Mouse (Mus musculus): Measurements from ENCODE around the gene Setd7. TPM values are rescaled to one million over a fixed set of nuclear protein-coding genes. Genes with fewer than 3 reads are reported as not detected.
"Not testable (repeated sequence)": the region's sequence is repeated elsewhere in the genome, so short reads cannot be mapped to it uniquely, and the experiment has no call there.

The Setd7 gene
- polyA plus RNA-seq, 1 experiment from 2014 or later, result 4.3 TPM

- 93% methylated on average over 6 of the region's 6 CpGs for WGBS
Observed at GRCm38 (mm10) chr3:51591591-51591990, 30.9 kb upstream of the Setd7 start.

DNA sequence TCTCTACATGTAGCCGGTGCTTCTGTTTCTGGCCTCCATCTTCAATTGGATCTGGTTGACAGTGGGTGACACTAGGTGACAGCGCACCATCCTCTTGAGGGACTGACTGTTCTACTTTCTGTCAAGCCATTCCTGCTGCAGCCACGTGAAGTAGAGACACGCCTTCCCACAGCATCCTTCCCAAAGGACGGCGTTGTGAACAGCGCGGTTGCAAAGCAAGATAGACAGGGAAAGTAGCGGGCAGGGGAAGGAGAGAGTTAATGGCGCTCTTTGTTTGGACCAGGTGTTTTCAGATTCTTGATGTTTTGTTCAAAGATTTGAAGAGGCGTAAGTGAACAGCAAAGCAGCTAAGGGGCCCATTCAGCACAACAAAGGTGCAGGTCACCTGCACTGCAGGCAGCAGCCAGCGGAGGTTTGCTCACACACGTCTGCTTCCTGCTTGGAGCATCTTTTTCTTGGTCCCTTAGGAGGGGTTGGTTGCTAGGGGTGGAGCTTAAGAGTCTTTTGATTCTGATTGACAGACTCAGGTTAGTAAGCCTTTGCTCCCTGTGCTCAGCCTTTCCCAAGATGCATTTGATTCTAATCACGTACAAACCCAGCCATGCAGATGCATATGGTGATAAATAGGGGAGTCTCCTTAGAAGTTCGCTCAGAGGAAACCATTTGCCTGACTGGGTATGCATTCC is 29.7 kb upstream of the Setd7 start:
- Histone ChIP-seq H3K9me3 (ENCODE audit: control insufficient read depth, low read length) (no peaks in the 10 kb centered on the region), H3K4me1 (replicated peaks; ENCODE audit: control insufficient read depth, insufficient read depth, low read length) (no peaks in the 10 kb centered on the region; the same call in 1 of the 2 replicates), H3K4me3 (ENCODE audit: low read depth, low read length) (no peak overlapping the region), H3K27ac (ENCODE audit: low read depth, low read length) (no peak overlapping the region), H3K9ac (ENCODE audit: low read length) (no peak overlapping the region), H3K4me2 (ENCODE audit: low read depth, low read length, severe bottlenecking) (peak overlapping the region; percentile 38), H3K36me3 (ENCODE audit: control insufficient read depth, insufficient read depth, low read length) (no peaks in the 10 kb centered on the region), H3K27me3 (ENCODE audit: control insufficient read depth, insufficient read depth, low read length) (no peaks in the 10 kb centered on the region)
- ATAC-seq (replicated peaks; ENCODE audit: low FRiP score) (peak; percentile 87), DNase-seq (ENCODE audit: low spot score) (no peak)
- 21% methylated on average over 15 of the region's 15 CpGs for WGBS

More at GRCm38 (mm10) chr3:51591591-51591990, 30.9 kb upstream of the Setd7 start:
- ATAC-seq (replicated peaks; ENCODE audit: low FRiP score) (no peak), DNase-seq (ENCODE audit: low spot score) (no peak)
- Histone ChIP-seq H3K36me3 (ENCODE audit: control insufficient read depth, insufficient read depth, low read length) (no peaks in the 10 kb centered on the region), H3K9me3 (ENCODE audit: control insufficient read depth, low read length) (no peaks in the 10 kb centered on the region), H3K4me1 (replicated peaks; ENCODE audit: control insufficient read depth, insufficient read depth, low read length) (no peaks in the 10 kb centered on the region; the same call in 1 of the 2 replicates), H3K27ac (ENCODE audit: low read depth, low read length) (no peak overlapping the region), H3K27me3 (ENCODE audit: control insufficient read depth, insufficient read depth, low read length) (no peaks in the 10 kb centered on the region), H3K4me2 (ENCODE audit: low read depth, low read length, severe bottlenecking) (no peak overlapping the region), H3K9ac (ENCODE audit: low read length) (no peak overlapping the region), H3K4me3 (ENCODE audit: low read depth, low read length) (no peak overlapping the region)

- H3K36me3 ChIP-seq (ENCODE audit: control insufficient read depth, insufficient read depth, low read length), result no peaks in the 10 kb centered on the region
- 57% methylated on average over 7 of the region's 7 CpGs for WGBS
- H3K9me3 ChIP-seq (ENCODE audit: control insufficient read depth, low read length), result no peaks in the 10 kb centered on the region
- H3K4me3 ChIP-seq (ENCODE audit: low read depth, low read length), result no peak overlapping the region
- H3K27me3 ChIP-seq (ENCODE audit: control insufficient read depth, insufficient read depth, low read length), result no peaks in the 10 kb centered on the region
- no peak overlapping the region for H3K4me2 ChIP-seq (ENCODE audit: low read depth, low read length, severe bottlenecking)
- H3K27ac ChIP-seq (ENCODE audit: low read depth, low read length), result no peak overlapping the region
- H3K9ac ChIP-seq (ENCODE audit: low read length), result no peak overlapping the region
- no peak for DNase-seq (ENCODE audit: low spot score)
- H3K4me1 ChIP-seq (replicated peaks; ENCODE audit: control insufficient read depth, insufficient read depth, low read length), result no peaks in the 10 kb centered on the region; the same call in 1 of the 2 replicates
- ATAC-seq (replicated peaks; ENCODE audit: low FRiP score), result no peak
Observed at GRCm38 (mm10) chr3:51587697-51588262, 27.1 kb upstream of the Setd7 start.

DNA sequence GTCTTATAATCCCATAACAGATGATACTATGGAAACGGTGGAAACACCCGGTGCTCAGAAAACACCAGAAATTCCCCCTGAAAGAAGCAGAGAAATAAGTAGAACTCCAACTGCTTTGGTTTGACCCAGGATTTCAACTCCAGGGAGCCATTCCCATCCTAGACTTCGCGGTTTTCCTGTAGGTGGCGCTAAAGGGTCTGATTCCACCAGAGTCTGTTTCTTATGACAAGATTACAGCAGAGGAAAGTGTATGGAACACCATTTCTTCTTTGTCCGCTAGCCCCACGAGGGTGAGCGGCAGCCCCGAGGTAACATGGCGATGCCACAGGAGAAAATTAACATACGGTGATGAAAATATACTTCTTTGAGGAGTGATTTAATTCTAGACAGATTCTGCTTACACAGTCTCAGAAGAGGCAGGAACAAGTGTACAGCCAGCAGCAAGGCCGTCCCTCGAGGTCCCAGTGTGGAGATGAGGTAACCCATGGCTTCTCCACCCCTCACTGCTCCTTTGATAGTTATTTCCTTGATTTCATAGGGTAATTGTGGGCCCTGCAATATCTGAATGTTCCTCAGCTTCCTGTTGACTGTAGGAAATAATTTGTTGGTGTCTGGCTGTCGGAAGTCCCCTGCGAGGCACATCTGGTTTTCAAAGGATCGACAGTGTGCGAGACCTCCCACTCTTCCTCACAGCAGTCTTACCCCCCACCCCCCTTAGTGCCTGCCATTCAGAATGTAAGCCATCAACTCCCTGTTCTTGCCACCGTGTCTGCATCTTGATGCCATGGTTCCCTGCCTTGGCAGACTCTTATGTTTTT is 23.1 kb upstream of the Setd7 start:
- H3K9ac ChIP-seq (ENCODE audit: low read length), result no peak overlapping the region
- no peaks in the 10 kb centered on the region for H3K27me3 ChIP-seq (ENCODE audit: control insufficient read depth, insufficient read depth, low read length)
- no peaks in the 10 kb centered on the region for H3K36me3 ChIP-seq (ENCODE audit: control insufficient read depth, insufficient read depth, low read length)
- ATAC-seq (replicated peaks; ENCODE audit: low FRiP score) (peak; percentile 79), DNase-seq (ENCODE audit: low spot score) (peak; percentile 89)
- no peak overlapping the region for H3K4me2 ChIP-seq (ENCODE audit: low read depth, low read length, severe bottlenecking)
- 34% methylated on average over 18 of the region's 18 CpGs for WGBS
- H3K4me1 ChIP-seq (replicated peaks; ENCODE audit: control insufficient read depth, insufficient read depth, low read length), result no peaks in the 10 kb centered on the region
- H3K4me3 ChIP-seq (ENCODE audit: low read depth, low read length), result no peak overlapping the region
- H3K27ac ChIP-seq (ENCODE audit: low read depth, low read length), result no peak overlapping the region
- no peaks in the 10 kb centered on the region for H3K9me3 ChIP-seq (ENCODE audit: control insufficient read depth, low read length)

DNA sequence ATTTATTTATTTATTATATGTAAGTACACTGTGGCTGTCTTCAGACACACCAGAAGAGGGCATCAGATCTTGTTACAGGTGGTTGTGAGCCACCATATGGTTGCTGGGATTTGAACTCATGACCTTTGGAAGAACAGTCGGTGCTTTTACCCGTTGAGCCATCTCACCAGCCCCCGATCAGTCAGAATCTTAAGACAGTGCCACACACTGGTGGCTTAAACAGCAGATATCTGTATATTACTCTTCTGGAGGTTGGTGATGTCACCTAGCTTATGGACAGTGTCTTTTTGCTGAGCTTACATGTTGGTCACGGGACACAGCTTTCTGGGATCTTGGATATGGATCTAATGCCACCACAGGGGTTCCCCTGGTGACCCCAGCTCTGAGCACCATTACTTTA is 18.6 kb upstream of the Setd7 start:
- H3K27ac ChIP-seq (ENCODE audit: low read depth, low read length); H3K4me3 ChIP-seq (ENCODE audit: low read depth, low read length); DNase-seq (ENCODE audit: low spot score); H3K27me3 ChIP-seq (ENCODE audit: control insufficient read depth, insufficient read depth, low read length); H3K36me3 ChIP-seq (ENCODE audit: control insufficient read depth, insufficient read depth, low read length); H3K9me3 ChIP-seq (ENCODE audit: control insufficient read depth, low read length); H3K4me1 ChIP-seq (replicated peaks; ENCODE audit: control insufficient read depth, insufficient read depth, low read length); H3K4me2 ChIP-seq (ENCODE audit: low read depth, low read length, severe bottlenecking); ATAC-seq (replicated peaks; ENCODE audit: low FRiP score); H3K9ac ChIP-seq (ENCODE audit: low read length): not testable (repeated sequence)
- whole genome bisulfite sequencing, result 88% methylated on average over 4 of the region's 4 CpGs

GRCm38 (mm10) chr3:51577816-51578749 is 17.4 kb upstream of the Setd7 start:
- no peak overlapping the region for H3K4me2 ChIP-seq (ENCODE audit: low read depth, low read length, severe bottlenecking)
- no peak overlapping the region for H3K9ac ChIP-seq (ENCODE audit: low read length)
- no peaks in the 10 kb centered on the region for H3K27me3 ChIP-seq (ENCODE audit: control insufficient read depth, insufficient read depth, low read length)
- H3K9me3 ChIP-seq (ENCODE audit: control insufficient read depth, low read length), result no peaks in the 10 kb centered on the region
- H3K4me1 ChIP-seq (replicated peaks; ENCODE audit: control insufficient read depth, insufficient read depth, low read length), result no peaks in the 10 kb centered on the region
- no peak overlapping the region for H3K4me3 ChIP-seq (ENCODE audit: low read depth, low read length)
- DNase-seq (ENCODE audit: low spot score) (no peak), ATAC-seq (replicated peaks; ENCODE audit: low FRiP score) (no peak)
- no peaks in the 10 kb centered on the region for H3K36me3 ChIP-seq (ENCODE audit: control insufficient read depth, insufficient read depth, low read length)
- 89% methylated on average over 12 of the region's 12 CpGs for WGBS
- H3K27ac ChIP-seq (ENCODE audit: low read depth, low read length), result no peak overlapping the region

DNA sequence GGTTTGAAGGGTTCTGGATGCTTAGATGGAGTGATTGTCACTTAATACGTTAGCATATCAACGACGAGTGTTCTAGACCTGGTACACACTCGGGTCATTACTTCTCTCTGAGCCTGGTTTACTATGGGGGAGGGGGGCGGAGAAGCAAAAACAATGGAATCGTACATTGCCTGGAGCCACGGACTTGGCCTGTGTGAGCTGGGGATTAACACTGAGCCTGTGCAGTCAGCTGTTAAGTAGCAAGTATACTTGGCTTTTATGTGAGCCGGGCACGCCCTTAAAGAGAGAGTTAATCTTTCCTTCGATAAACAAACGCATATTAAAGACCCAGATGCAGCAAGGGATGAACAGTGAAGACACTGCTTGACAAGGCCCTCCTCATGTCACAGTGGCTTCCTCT is 16.7 kb upstream of the Setd7 start:
- ATAC-seq (replicated peaks; ENCODE audit: low FRiP score) (0 out of 2 replicates have a peak, but pooled peaks have one; percentile 39), DNase-seq (ENCODE audit: low spot score) (no peak)
- Histone ChIP-seq H3K36me3 (ENCODE audit: control insufficient read depth, insufficient read depth, low read length) (no peaks in the 10 kb centered on the region), H3K27me3 (ENCODE audit: control insufficient read depth, insufficient read depth, low read length) (no peaks in the 10 kb centered on the region), H3K9me3 (ENCODE audit: control insufficient read depth, low read length) (no peaks in the 10 kb centered on the region), H3K27ac (ENCODE audit: low read depth, low read length) (no peak overlapping the region), H3K4me2 (ENCODE audit: low read depth, low read length, severe bottlenecking) (no peak overlapping the region), H3K4me1 (replicated peaks; ENCODE audit: control insufficient read depth, insufficient read depth, low read length) (no peaks in the 10 kb centered on the region), H3K4me3 (ENCODE audit: low read depth, low read length) (no peak overlapping the region), H3K9ac (ENCODE audit: low read length) (no peak overlapping the region)
- 40% methylated on average over 11 of the region's 11 CpGs for WGBS

DNA sequence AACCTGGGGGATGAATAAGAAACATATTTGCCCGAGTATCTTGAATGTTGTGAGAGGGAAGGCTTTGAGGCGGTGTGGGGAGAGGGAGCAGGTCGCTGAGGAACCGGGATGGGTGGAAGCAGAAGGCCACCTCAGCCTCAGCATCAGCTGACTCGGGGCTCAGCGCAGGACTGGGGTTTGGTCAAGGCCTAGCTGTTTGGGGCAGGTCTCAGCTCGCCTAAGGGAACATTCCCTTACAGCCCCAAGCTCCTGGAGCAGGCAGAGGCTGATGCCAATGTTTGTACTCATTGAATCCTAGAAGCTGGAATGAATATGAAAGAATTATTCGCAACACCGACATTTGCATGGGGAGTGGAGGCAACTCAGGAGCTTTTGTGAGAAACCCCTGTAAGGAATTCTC is 13.2 kb upstream of the Setd7 start:
- H3K36me3 ChIP-seq (ENCODE audit: control insufficient read depth, insufficient read depth, low read length), result no peaks in the 10 kb centered on the region
- H3K9ac ChIP-seq (ENCODE audit: low read length), result no peak overlapping the region
- H3K4me2 ChIP-seq (ENCODE audit: low read depth, low read length, severe bottlenecking), result no peak overlapping the region
- H3K9me3 ChIP-seq (ENCODE audit: control insufficient read depth, low read length), result no peaks in the 10 kb centered on the region
- H3K4me3 ChIP-seq (ENCODE audit: low read depth, low read length), result no peak overlapping the region
- H3K27me3 ChIP-seq (ENCODE audit: control insufficient read depth, insufficient read depth, low read length), result no peaks in the 10 kb centered on the region
- no peak for ATAC-seq (replicated peaks; ENCODE audit: low FRiP score)
- no peak overlapping the region for H3K27ac ChIP-seq (ENCODE audit: low read depth, low read length)
- H3K4me1 ChIP-seq (replicated peaks; ENCODE audit: control insufficient read depth, insufficient read depth, low read length), result no peaks in the 10 kb centered on the region
- 75% methylated on average over 9 of the region's 9 CpGs for WGBS
- no peak for DNase-seq (ENCODE audit: low spot score)

Data from forebrain, embryonic 11.5 days (tissue).